Mouse (Mus musculus): Measurements from ENCODE around the gene Gm6812. TPM values are rescaled to one million over a fixed set of nuclear protein-coding genes. Genes with fewer than 3 reads are reported as not detected.
"Not testable (repeated sequence)": the region's sequence is repeated elsewhere in the genome, so short reads cannot be mapped to it uniquely, and the experiment has no call there.

Gm6812 gene
- total RNA-seq (2021), result not detected
- long read RNA-seq, experiment 1, result 0 reads
- long read RNA-seq, experiment 2, result 0 reads

- DNase-seq; intact Hi-C loops (cut with DNase I): not testable (repeated sequence)
Observed at GRCm38 (mm10) chrX:68892953-68893352, at the start of gene Gm6812. TSS of gene Gm6812 (minus strand) at chrX:68893053.

GRCm38 (mm10) chrX:68865145-68865544 lies 27.7 kb downstream of the Gm6812 start:
- intact Hi-C loops (cut with DNase I), result no loop called here

More at GRCm38 (mm10) chrX:68865145-68865544, 27.7 kb downstream of the Gm6812 start:
- DNase-seq, result no peak

Other genes with a start within 250 kb of the Gm6812 start
- gene Fmr1, start 214.5 kb downstream of the Gm6812 start, total RNA-seq (2021), result 1 to 10 TPM; 5.9 to 7.4 TPM
- gene Fmr1nb, start 131.2 kb downstream of the Gm6812 start, total RNA-seq (2021), result not detected
- 1 to 10 TPM; 3.8 to 4.6 TPM for gene Gm14698, start 72.0 kb downstream of the Gm6812 start, total RNA-seq (2021)

All from gastrocnemius, postnatal 36 days (tissue).